Mouse (Mus musculus) T-cell, adult 2 months (primary cell): ENCODE data around the gene Sfn.
A peak's percentile ranks its signal among the peaks of the same experiment; 100 is the strongest.

ENCODE experiments used
- DNase-seq: peaks from one replicate; pipeline ENCODE4 v3.0.0; 2022; ENCODE audit warnings: low spot score

Gene Sfn

GRCm38 (mm10) chr4:133577983-133578382 is 24.0 kb downstream of the Sfn start:
- DNase-seq: no peak

GRCm38 (mm10) chr4:133574843-133575202 is 27.1 kb downstream of the Sfn start:
- DNase-seq: no peak

- peak; percentile 85 for DNase-seq
Observed at GRCm38 (mm10) chr4:133574070-133574842, 27.7 kb downstream of the Sfn start, which contains the start of gene Gpatch3. Gene Gpatch3 (plus strand): TSS chr4:133574745.

GRCm38 (mm10) chr4:133570066-133570466 is 31.9 kb downstream of the Sfn start:
- no peak for DNase-seq

GRCm38 (mm10) chr4:133569291-133570065 is 32.5 kb downstream of the Sfn start:
- no peak for DNase-seq

GRCm38 (mm10) chr4:133567251-133567650 is 34.7 kb downstream of the Sfn start:
- no peak for DNase-seq

- no peak for DNase-seq
Observed at GRCm38 (mm10) chr4:133563123-133563571, 38.8 kb downstream of the Sfn start.

GRCm38 (mm10) chr4:133561622-133562021 is 40.3 kb downstream of the Sfn start:
- no peak for DNase-seq

- DNase-seq: no peak
Observed at GRCm38 (mm10) chr4:133559846-133560245, 42.1 kb downstream of the Sfn start.

GRCm38 (mm10) chr4:133557041-133557717 is 44.8 kb downstream of the Sfn start:
- no peak for DNase-seq

- DNase-seq: no peak
Observed at GRCm38 (mm10) chr4:133553448-133554330, 48.3 kb downstream of the Sfn start.

GRCm38 (mm10) chr4:133552768-133553447 is 49.1 kb downstream of the Sfn start, which contains the start of gene Nr0b2:
Gene Nr0b2 (plus strand): TSS chr4:133553376.
- DNase-seq: no peak

GRCm38 (mm10) chr4:133552029-133552428 is 49.9 kb downstream of the Sfn start:
- DNase-seq: no peak
